Mouse (Mus musculus) intestine, embryonic 15.5 days (tissue): ENCODE data around the gene Gcnt2. TPM values are rescaled to one million over a fixed set of nuclear protein-coding genes. Genes with fewer than 3 reads are reported as not detected.
"Not testable (repeated sequence)": the region's sequence is repeated elsewhere in the genome, so short reads cannot be mapped to it uniquely, and the experiment has no call there.

ENCODE experiments used
- ATAC-seq: fragments of 200-750 bp; cut with Nextera tagmentation; 2 replicates; pipeline ENCODE4 v1.8.0; 2017; ENCODE audit warnings: moderate TSS enrichment, moderate library complexity
- H3K27ac ChIP-seq: fragments of 300-500 bp; sonication (generic); 2 replicates; pipeline ENCODE4 v1.5.1; 2015; ENCODE audit warnings: mild to moderate bottlenecking, inconsistent platforms
- H3K27me3 ChIP-seq: fragments of 300-500 bp; sonication (generic); replicated peaks from 2 replicates; pipeline ENCODE4 v1.6.1; 2015; ENCODE audit warnings: inconsistent platforms
- H3K36me3 ChIP-seq: fragments of 300-500 bp; sonication (generic); 2 replicates; pipeline ENCODE4 v1.6.1; 2015; ENCODE audit warnings: inconsistent platforms
- H3K4me1 ChIP-seq: fragments of 300-500 bp; sonication (generic); replicated peaks from 2 replicates; pipeline ENCODE4 v1.6.1; 2015; ENCODE audit warnings: inconsistent platforms
- H3K4me2 ChIP-seq: fragments of 300-500 bp; sonication (generic); replicated peaks from 2 replicates; pipeline ENCODE4 v1.6.1; 2015; ENCODE audit warnings: mild to moderate bottlenecking, inconsistent platforms
- H3K4me3 ChIP-seq: fragments of 300-500 bp; sonication (generic); replicated peaks from 2 replicates; pipeline ENCODE4 v1.5.1; 2015; ENCODE audit warnings: inconsistent platforms
- H3K9ac ChIP-seq: fragments of 300-500 bp; sonication (generic); 2 replicates; pipeline ENCODE4 v1.6.1; 2015; ENCODE audit warnings: inconsistent platforms
- H3K9me3 ChIP-seq: fragments of 300-500 bp; sonication (generic); 2 replicates; pipeline ENCODE4 v1.6.1; 2016; ENCODE audit warnings: inconsistent platforms
- WGBS: fragments of 180-500 bp; shearing (Covaris S2); methylation state at CpG from one replicate; pipeline ENCODE4 v1.1.7; 2015; 5-methylcytosine and 5-hydroxymethylcytosine counted together
- polyA plus RNA-seq: library from polyadenylated mRNA; unstranded; fragments of >200 nt; fragmentation: Nextera tagmentation; extraction: Ambion mirVana; gene quantifications from 2 replicates; pipeline ENCODE4 v1.2.1, GENCODE M21; 2015

Gene Gcnt2
- polyA plus RNA-seq, 1 experiment from 2014 or later, result 12.4 TPM

GRCm38 (mm10) chr13:40931871-40932270 is 72.3 kb downstream of the Gcnt2 start:
- H3K4me3 ChIP-seq, H3K4me2 ChIP-seq, H3K9ac ChIP-seq, H3K27me3 ChIP-seq, H3K36me3 ChIP-seq, H3K9me3 ChIP-seq, H3K4me1 ChIP-seq, H3K27ac ChIP-seq: not testable (repeated sequence)
- peak; percentile 88 for ATAC-seq
- WGBS, result no CpG with 5 or more reads among the region's 2 CpGs

GRCm38 (mm10) chr13:40932573-40932972 is 73.0 kb downstream of the Gcnt2 start:
- no peak overlapping the region for H3K9ac ChIP-seq
- no peaks in the 10 kb centered on the region; the same call in 1 of the 2 replicates for H3K4me1 ChIP-seq
- H3K36me3 ChIP-seq, result no peaks in the 10 kb centered on the region
- ATAC-seq, result peak; percentile 20
- no peak overlapping the region for H3K4me2 ChIP-seq
- WGBS, result 57% methylated on average over 5 of the region's 5 CpGs
- H3K4me3 ChIP-seq, result no peak overlapping the region
- H3K27me3 ChIP-seq, result no peaks in the 10 kb centered on the region
- H3K9me3 ChIP-seq, result no peaks in the 10 kb centered on the region
- no peak overlapping the region for H3K27ac ChIP-seq

GRCm38 (mm10) chr13:40934341-40934740 is 74.8 kb downstream of the Gcnt2 start:
- Histone ChIP-seq H3K9ac (no peak overlapping the region), H3K27me3 (no peaks in the 10 kb centered on the region), H3K4me3 (no peak overlapping the region), H3K4me2 (no peak overlapping the region), H3K9me3 (no peaks in the 10 kb centered on the region), H3K4me1 (no peaks in the 10 kb centered on the region; the same call in 1 of the 2 replicates), H3K27ac (no peak overlapping the region), H3K36me3 (no peaks in the 10 kb centered on the region)
- no peak for ATAC-seq
- WGBS, result 68% methylated on average over 3 of the region's 3 CpGs

- H3K9me3 ChIP-seq, result no peaks in the 10 kb centered on the region
- H3K4me2 ChIP-seq, result no peak overlapping the region
- no peaks in the 10 kb centered on the region; the same call in 1 of the 2 replicates for H3K4me1 ChIP-seq
- H3K27ac ChIP-seq, result no peak overlapping the region
- WGBS, result 85% methylated on average over 5 of the region's 5 CpGs
- no peak overlapping the region for H3K4me3 ChIP-seq
- no peaks in the 10 kb centered on the region for H3K27me3 ChIP-seq
- no peak for ATAC-seq
- no peak overlapping the region for H3K9ac ChIP-seq
- no peaks in the 10 kb centered on the region for H3K36me3 ChIP-seq
Observed at GRCm38 (mm10) chr13:40937586-40937985, 78.0 kb downstream of the Gcnt2 start.

GRCm38 (mm10) chr13:40938485-40939357 is 79.2 kb downstream of the Gcnt2 start:
- Histone ChIP-seq H3K4me1 (no peaks in the 10 kb centered on the region), H3K27me3 (no peaks in the 10 kb centered on the region), H3K36me3 (no peaks in the 10 kb centered on the region), H3K9me3 (no peaks in the 10 kb centered on the region), H3K9ac (no peak overlapping the region), H3K4me3 (no peak overlapping the region), H3K4me2 (no peak overlapping the region), H3K27ac (no peak overlapping the region)
- WGBS, result 65% methylated on average over 11 of the region's 11 CpGs
- ATAC-seq, result no peak

GRCm38 (mm10) chr13:40943066-40943465 is 83.5 kb downstream of the Gcnt2 start:
- Histone ChIP-seq H3K4me3 (no peak overlapping the region), H3K4me1 (peaks cover 7% of the 10 kb centered on the region; the same call in 1 of the 2 replicates), H3K4me2 (no peak overlapping the region), H3K9ac (no peak overlapping the region), H3K27me3 (no peaks in the 10 kb centered on the region), H3K27ac (no peak overlapping the region), H3K9me3 (no peaks in the 10 kb centered on the region), H3K36me3 (no peaks in the 10 kb centered on the region)
- ATAC-seq, result no peak
- WGBS, result 71% methylated on average over 1 of the region's 1 CpGs

- H3K4me1 ChIP-seq, result peaks cover 7% of the 10 kb centered on the region; the same call in 1 of the 2 replicates
- no peaks in the 10 kb centered on the region for H3K27me3 ChIP-seq
- H3K27ac ChIP-seq, result no peak overlapping the region
- H3K36me3 ChIP-seq, result no peaks in the 10 kb centered on the region
- H3K9ac ChIP-seq, result no peak overlapping the region
- no peak overlapping the region for H3K4me2 ChIP-seq
- ATAC-seq, result 0 out of 2 replicates have a peak, but pooled peaks have one; percentile 41
- H3K9me3 ChIP-seq, result no peaks in the 10 kb centered on the region
- 56% methylated on average over 5 of the region's 5 CpGs for WGBS
- no peak overlapping the region for H3K4me3 ChIP-seq
Observed at GRCm38 (mm10) chr13:40943936-40944335, 84.4 kb downstream of the Gcnt2 start.

- Histone ChIP-seq H3K36me3 (no peaks in the 10 kb centered on the region), H3K27me3 (no peaks in the 10 kb centered on the region), H3K9ac (no peak overlapping the region), H3K4me1 (peaks cover 7% of the 10 kb centered on the region; the same call in 1 of the 2 replicates), H3K27ac (no peak overlapping the region), H3K4me2 (no peak overlapping the region), H3K4me3 (no peak overlapping the region), H3K9me3 (no peaks in the 10 kb centered on the region)
- WGBS, result 35% methylated on average over 3 of the region's 3 CpGs
- ATAC-seq, result no peak
Observed at GRCm38 (mm10) chr13:40944346-40944745, 84.8 kb downstream of the Gcnt2 start.

- 79% methylated on average over 3 of the region's 3 CpGs for WGBS
- H3K36me3 ChIP-seq, result no peaks in the 10 kb centered on the region
Observed at GRCm38 (mm10) chr13:40946513-40946912, 87.0 kb downstream of the Gcnt2 start.

GRCm38 (mm10) chr13:40947538-40948205 is 88.1 kb downstream of the Gcnt2 start:
- H3K36me3 ChIP-seq, result no peaks in the 10 kb centered on the region
- ATAC-seq, result no peak
- H3K9ac ChIP-seq, result no peak overlapping the region
- H3K4me2 ChIP-seq, result no peak overlapping the region
- H3K27me3 ChIP-seq, result no peaks in the 10 kb centered on the region
- H3K9me3 ChIP-seq, result no peaks in the 10 kb centered on the region
- no peak overlapping the region for H3K27ac ChIP-seq
- H3K4me3 ChIP-seq, result no peak overlapping the region
- WGBS, result 62% methylated on average over 7 of the region's 7 CpGs
- H3K4me1 ChIP-seq, result peaks cover 7% of the 10 kb centered on the region; the same call in 1 of the 2 replicates

More at GRCm38 (mm10) chr13:40946513-40946912, 87.0 kb downstream of the Gcnt2 start:
- Histone ChIP-seq H3K27ac (no peak overlapping the region), H3K4me1 (peaks cover 7% of the 10 kb centered on the region; the same call in 1 of the 2 replicates), H3K4me2 (no peak overlapping the region), H3K9ac (no peak overlapping the region), H3K4me3 (no peak overlapping the region), H3K27me3 (no peaks in the 10 kb centered on the region), H3K9me3 (no peaks in the 10 kb centered on the region)
- no peak for ATAC-seq

- Histone ChIP-seq H3K9me3 (no peaks in the 10 kb centered on the region), H3K4me1 (no peaks in the 10 kb centered on the region), H3K27me3 (no peaks in the 10 kb centered on the region), H3K4me3 (no peak overlapping the region), H3K36me3 (no peaks in the 10 kb centered on the region), H3K27ac (no peak overlapping the region), H3K4me2 (no peak overlapping the region), H3K9ac (no peak overlapping the region)
- WGBS, result 74% methylated on average over 10 of the region's 10 CpGs
- no peak for ATAC-seq
Observed at GRCm38 (mm10) chr13:40951386-40951976, 91.9 kb downstream of the Gcnt2 start.

GRCm38 (mm10) chr13:40953231-40953630 is 93.7 kb downstream of the Gcnt2 start:
- Histone ChIP-seq H3K27ac (no peak overlapping the region), H3K9me3 (no peaks in the 10 kb centered on the region), H3K9ac (no peak overlapping the region), H3K36me3 (no peaks in the 10 kb centered on the region), H3K27me3 (no peaks in the 10 kb centered on the region), H3K4me3 (no peak overlapping the region), H3K4me2 (no peak overlapping the region), H3K4me1 (no peaks in the 10 kb centered on the region)
- ATAC-seq, result no peak
- 72% methylated on average over 6 of the region's 6 CpGs for WGBS
